Mouse (Mus musculus) thymus, adult 2 months (tissue): ENCODE measurements around the gene Rfx4. TPM values are rescaled to one million over a fixed set of nuclear protein-coding genes. Genes with fewer than 3 reads are reported as not detected.

Source experiments
- DNase-seq: peaks from one replicate; pipeline ENCODE4 v3.0.0; 2021
- H3K27ac ChIP-seq: fragments of 200-500 bp; 2 replicates; pipeline ENCODE4 v1.5.1; 2012; ENCODE audit warnings: low read length, control low read depth; ENCODE audit not compliant: control insufficient read depth, insufficient read depth
- H3K27me3 ChIP-seq: fragments of 200-500 bp; 2 replicates; pipeline ENCODE4 v1.6.1; 2012; ENCODE audit warnings: mild to moderate bottlenecking, low read length, moderate library complexity, mixed read lengths; ENCODE audit not compliant: control insufficient read depth, insufficient read depth
- H3K36me3 ChIP-seq: fragments of 200-500 bp; 2 replicates; pipeline ENCODE4 v1.6.1; 2012; ENCODE audit warnings: mild to moderate bottlenecking, low read length, moderate library complexity; ENCODE audit not compliant: control insufficient read depth, insufficient read depth
- H3K4me1 ChIP-seq: fragments of 200-500 bp; replicated peaks from 2 replicates; pipeline ENCODE4 v1.6.1; 2012; ENCODE audit warnings: low read length; ENCODE audit not compliant: control insufficient read depth, insufficient read depth
- H3K4me3 ChIP-seq: fragments of 200-500 bp; 2 replicates; pipeline ENCODE4 v1.5.1; 2012; ENCODE audit warnings: mild to moderate bottlenecking, low read length, control low read depth, moderate library complexity; ENCODE audit not compliant: control insufficient read depth, insufficient read depth
- CTCF ChIP-seq: fragments of 200-500 bp; IDR thresholded peaks from 2 replicates; pipeline ENCODE4 v1.5.1; 2012; ENCODE audit warnings: mild to moderate bottlenecking, control low read depth, low read length, moderate library complexity, borderline replicate concordance; ENCODE audit not compliant: control insufficient read depth, poor library complexity, insufficient read depth; ENCODE audit errors: extremely low read depth
- POLR2A ChIP-seq: fragments of 200-500 bp; IDR thresholded peaks from 2 replicates; pipeline ENCODE4 v1.6.1; 2012; ENCODE audit warnings: mild to moderate bottlenecking, low read length, control low read depth, moderate library complexity; ENCODE audit not compliant: control insufficient read depth, poor library complexity, insufficient read depth; ENCODE audit errors: extremely low read depth
- WGBS: fragments of 180-500 bp; shearing (Covaris S2); methylation state at CpG from one replicate; pipeline ENCODE4 v1.1.7; 2018; 5-methylcytosine and 5-hydroxymethylcytosine counted together
- polyA plus RNA-seq: library from polyadenylated mRNA; depleted of rRNA; stranded (reverse); fragments of >200 nt; gene quantifications from 2 replicates; pipeline ENCODE4 v1.2.3, GENCODE M21; 2012; rRNA removed

Gene Rfx4
- polyA plus RNA-seq, 1 experiment: 0.12 TPM

- WGBS: 97% methylated on average over 3 of the region's 3 CpGs
- no peak for DNase-seq
- no peaks in the 10 kb centered on the region for H3K27me3 ChIP-seq
- no peak for TF ChIP-seq POLR2A
- TF ChIP-seq CTCF: no peak
- H3K36me3 ChIP-seq: peaks cover 18% of the 10 kb centered on the region
- no peak overlapping the region for H3K27ac ChIP-seq
- H3K4me1 ChIP-seq: no peaks in the 10 kb centered on the region
- no peak overlapping the region for H3K4me3 ChIP-seq
Observed at GRCm38 (mm10) chr10:84945692-84946091, 189.8 kb downstream of the Rfx4 start.

GRCm38 (mm10) chr10:84948970-84949683 is 193.3 kb downstream of the Rfx4 start:
- H3K4me3 ChIP-seq: no peak overlapping the region
- DNase-seq: no peak
- TF ChIP-seq POLR2A: no peak
- no peak for TF ChIP-seq CTCF
- no peaks in the 10 kb centered on the region for H3K27me3 ChIP-seq
- H3K4me1 ChIP-seq: no peaks in the 10 kb centered on the region
- no peak overlapping the region for H3K27ac ChIP-seq
- H3K36me3 ChIP-seq: peaks cover 18% of the 10 kb centered on the region
- WGBS: 92% methylated on average over 8 of the region's 8 CpGs

GRCm38 (mm10) chr10:84949684-84950010 is 193.8 kb downstream of the Rfx4 start:
- Histone ChIP-seq H3K27ac (no peak overlapping the region), H3K4me1 (no peaks in the 10 kb centered on the region), H3K4me3 (no peak overlapping the region), H3K27me3 (no peaks in the 10 kb centered on the region), H3K36me3 (peaks cover 21% of the 10 kb centered on the region)
- WGBS: 97% methylated on average over 3 of the region's 3 CpGs
- DNase-seq: no peak
- TF ChIP-seq POLR2A (no peak), CTCF (no peak)

- H3K36me3 ChIP-seq: peaks cover 21% of the 10 kb centered on the region
- no peaks in the 10 kb centered on the region for H3K4me1 ChIP-seq
- no peak overlapping the region for H3K27ac ChIP-seq
- TF ChIP-seq POLR2A (no peak), CTCF (no peak)
- 98% methylated on average over 4 of the region's 4 CpGs for WGBS
- DNase-seq: no peak
- no peak overlapping the region for H3K4me3 ChIP-seq
- no peaks in the 10 kb centered on the region for H3K27me3 ChIP-seq
Observed at GRCm38 (mm10) chr10:84950384-84950783, 194.5 kb downstream of the Rfx4 start.

- no peak overlapping the region for H3K4me3 ChIP-seq
- H3K36me3 ChIP-seq: peaks cover 3% of the 10 kb centered on the region; the same call in 1 of the 2 replicates
- WGBS: 98% methylated on average over 10 of the region's 10 CpGs
- H3K27ac ChIP-seq: no peak overlapping the region
- TF ChIP-seq CTCF (no peak), POLR2A (no peak)
- H3K27me3 ChIP-seq: no peaks in the 10 kb centered on the region
- peaks cover 2% of the 10 kb centered on the region; the same call in 1 of the 2 replicates for H3K4me1 ChIP-seq
- DNase-seq: no peak
Observed at GRCm38 (mm10) chr10:84954236-84954635, 198.4 kb downstream of the Rfx4 start.

Other genes starting within 250 kb of the Rfx4 start
- gene Ckap4, start 222.0 kb upstream of the Rfx4 start, polyA plus RNA-seq: 8.0 and 8.2 TPM in 2 replicates
- gene Tcp11l2, start 179.4 kb upstream of the Rfx4 start, polyA plus RNA-seq: 99.2 and 139 TPM in 2 replicates
- 6.5 and 6.6 TPM in 2 replicates for gene Polr3b, start 133.8 kb upstream of the Rfx4 start, polyA plus RNA-seq
- gene Ric8b, start 161.6 kb downstream of the Rfx4 start, polyA plus RNA-seq: 15.0 and 17.6 TPM in 2 replicates